ENCODE assay signal across 8 mouse cellular contexts in genomic region chr2:105126279-105126678, GRCm38 (mm10). TPM values are rescaled to one million over a fixed set of nuclear protein-coding genes. Genes with fewer than 3 reads are reported as not detected.
DNase-seq lines count a peak whose midpoint lies in the region; ATAC-seq lines count a peak whose summit lies in the region.

Gene Wt1, plus strand, starts transcription at chr2:105126529.

- no peaks in the 10 kb centered on the region for H3K9me3 ChIP-seq in forebrain, embryonic 16.5 days (ENCODE audit: control insufficient read depth, low read length)
- no peaks in the 10 kb centered on the region for H3K9me3 ChIP-seq in intestine, embryonic 15.5 days
- no peaks in the 10 kb centered on the region for H3K9me3 ChIP-seq in liver, embryonic 15.5 days (replicated peaks)
- no peaks in the 10 kb centered on the region for H3K9me3 ChIP-seq in stomach, embryonic 15.5 days

- no peaks in the 10 kb centered on the region for H3K36me3 ChIP-seq in forebrain, embryonic 16.5 days (ENCODE audit: control insufficient read depth, insufficient read depth)
- H3K36me3 ChIP-seq in intestine, embryonic 15.5 days: no peaks in the 10 kb centered on the region
- no peaks in the 10 kb centered on the region for H3K36me3 ChIP-seq in liver, embryonic 15.5 days (replicated peaks)
- H3K36me3 ChIP-seq in stomach, embryonic 15.5 days: no peaks in the 10 kb centered on the region

- peaks cover 21% of the 10 kb centered on the region for H3K4me1 ChIP-seq in forebrain, embryonic 16.5 days (replicated peaks; ENCODE audit: control insufficient read depth, insufficient read depth, low read length)
- H3K4me1 ChIP-seq in intestine, embryonic 15.5 days (replicated peaks): peaks cover 29% of the 10 kb centered on the region
- H3K4me1 ChIP-seq in liver, embryonic 15.5 days (replicated peaks): 0 out of 2 replicates have a peak, but pooled peaks cover 11% of the 10 kb centered on the region
- H3K4me1 ChIP-seq in stomach, embryonic 15.5 days: peaks cover 23% of the 10 kb centered on the region

- H3K4me2 ChIP-seq in forebrain, embryonic 16.5 days (ENCODE audit: low read length): peak within 1 kb of the TSS; percentile 22
- peak within 1 kb of the TSS; percentile 53 for H3K4me2 ChIP-seq in intestine, embryonic 15.5 days (replicated peaks)
- H3K4me2 ChIP-seq in liver, embryonic 15.5 days: peak within 1 kb of the TSS; percentile 50
- peak within 1 kb of the TSS; percentile 53 for H3K4me2 ChIP-seq in stomach, embryonic 15.5 days

- intact Hi-C loops in gastrocnemius, postnatal 14 days (cut with DNase I; ENCODE audit: low total_unique reads): no loop called here
- intact Hi-C loops in gastrocnemius, postnatal 36 days (cut with DNase I): no loop called here

- peak within 1 kb of the TSS; percentile 15 for H3K4me3 ChIP-seq in forebrain, embryonic 16.5 days (replicated peaks; ENCODE audit: low read length)
- peak within 1 kb of the TSS; percentile 34 for H3K4me3 ChIP-seq in intestine, embryonic 15.5 days (replicated peaks)
- H3K4me3 ChIP-seq in liver, embryonic 15.5 days (replicated peaks): peak within 1 kb of the TSS; percentile 31
- H3K4me3 ChIP-seq in stomach, embryonic 15.5 days (replicated peaks): peak within 1 kb of the TSS; percentile 41

- H3K27ac ChIP-seq in forebrain, embryonic 16.5 days (ENCODE audit: low read length): no peak within 1 kb of the TSS
- peak within 1 kb of the TSS; percentile 1; the same call in 1 of the 2 replicates for H3K27ac ChIP-seq in intestine, embryonic 15.5 days
- no peak within 1 kb of the TSS for H3K27ac ChIP-seq in liver, embryonic 15.5 days (replicated peaks)
- H3K27ac ChIP-seq in stomach, embryonic 15.5 days: peak within 1 kb of the TSS; percentile 45; the same call in 1 of the 2 replicates

- DNase-seq in gastrocnemius, postnatal 14 days: peak; percentile 10
- DNase-seq in gastrocnemius, postnatal 36 days: no peak
- DNase-seq in right cerebral cortex, postnatal 36 days (ENCODE audit: low spot score in 2 of 2): no peak
- DNase-seq in cerebellum, adult 18-20 months: no peak

- no peak within 1 kb of the TSS for H3K9ac ChIP-seq in forebrain, embryonic 16.5 days (replicated peaks; ENCODE audit: low read depth, low read length)
- H3K9ac ChIP-seq in intestine, embryonic 15.5 days: peak within 1 kb of the TSS; percentile 5
- no peak within 1 kb of the TSS for H3K9ac ChIP-seq in liver, embryonic 15.5 days
- 0 out of 2 replicates have a peak within 1 kb of the TSS, but pooled peaks have one; percentile 6 for H3K9ac ChIP-seq in stomach, embryonic 15.5 days

- WGBS in forebrain, embryonic 16.5 days: 0% methylated on average over 21 of the region's 25 CpGs
- under 1% methylated on average over 25 of the region's 25 CpGs for WGBS in intestine, embryonic 15.5 days
- 2% methylated on average over 21 of the region's 25 CpGs for WGBS in liver, embryonic 15.5 days (ENCODE audit: insufficient replicate concordance)
- under 1% methylated on average over 21 of the region's 25 CpGs for WGBS in stomach, embryonic 15.5 days

- H3K27me3 ChIP-seq in forebrain, embryonic 16.5 days (replicated peaks; ENCODE audit: control insufficient read depth, insufficient read depth, low read length): peaks cover 80% of the 10 kb centered on the region
- H3K27me3 ChIP-seq in intestine, embryonic 15.5 days (replicated peaks): peaks cover 92% of the 10 kb centered on the region
- peaks cover 99% of the 10 kb centered on the region for H3K27me3 ChIP-seq in liver, embryonic 15.5 days
- H3K27me3 ChIP-seq in stomach, embryonic 15.5 days (replicated peaks): peaks cover 87% of the 10 kb centered on the region

- ATAC-seq in forebrain, embryonic 16.5 days: peak; percentile 49
- peak; percentile 63 for ATAC-seq in intestine, embryonic 15.5 days
- ATAC-seq in liver, embryonic 15.5 days (ENCODE audit: insufficient read depth): no peak; the same call in 1 of the 2 replicates
- peak; percentile 78 for ATAC-seq in stomach, embryonic 15.5 days (ENCODE audit: insufficient read depth, low FRiP score, low read depth)

RNA-seq across cellular contexts. Expression of gene Wt1, which starts in this region (rescaled TPM):
- total RNA-seq in gastrocnemius, postnatal 14 days (2021): not detected
- under 1 TPM in 1 of 2 experiments, not detected in 1; 0.15 TPM for total RNA-seq in gastrocnemius, postnatal 36 days (2021)
- 0.14 and 0.16 TPM in 2 replicates for polyA plus RNA-seq in forebrain, embryonic 16.5 days (2015; fragmentation: Nextera tagmentation; extraction: Ambion mirVana)
- 12.2 and 12.4 TPM in 2 replicates for polyA plus RNA-seq in intestine, embryonic 15.5 days (2015; fragmentation: Nextera tagmentation; extraction: Ambion mirVana)
- 1.3 and 1.5 TPM in 2 replicates for polyA plus RNA-seq in liver, embryonic 15.5 days (2015; fragmentation: Nextera tagmentation; extraction: Ambion mirVana)
- polyA plus RNA-seq in stomach, embryonic 15.5 days (2015; fragmentation: Nextera tagmentation; extraction: Ambion mirVana): 22.3 and 23.3 TPM in 2 replicates

Comparison
In these comparisons a context has a peak if more than half of its experiments do, and no peak if none do; other contexts are left out.
1. Peak in DNase-seq in gastrocnemius, postnatal 14 days; RNA of the gene not detected or under 1 TPM.
2. Peak in ATAC-seq, H3K4me3 ChIP-seq and H3K4me2 ChIP-seq in forebrain, embryonic 16.5 days; RNA of the gene not detected or under 1 TPM.
3. H3K27ac ChIP-seq: peak in intestine, embryonic 15.5 days (single experiment) and stomach, embryonic 15.5 days (single experiment); none in forebrain, embryonic 16.5 days (single experiment) and liver, embryonic 15.5 days (single experiment).
4. H3K9ac ChIP-seq: peak in intestine, embryonic 15.5 days (single experiment) and stomach, embryonic 15.5 days (single experiment); none in forebrain, embryonic 16.5 days (single experiment) and liver, embryonic 15.5 days (single experiment).
5. Peak in every context shown above with its lines, with median percentiles within 50 percentile points of each other: H3K4me2 ChIP-seq and H3K4me3 ChIP-seq.